Mouse (Mus musculus): ENCODE results near the gene 1700067K01Rik.

DNA sequence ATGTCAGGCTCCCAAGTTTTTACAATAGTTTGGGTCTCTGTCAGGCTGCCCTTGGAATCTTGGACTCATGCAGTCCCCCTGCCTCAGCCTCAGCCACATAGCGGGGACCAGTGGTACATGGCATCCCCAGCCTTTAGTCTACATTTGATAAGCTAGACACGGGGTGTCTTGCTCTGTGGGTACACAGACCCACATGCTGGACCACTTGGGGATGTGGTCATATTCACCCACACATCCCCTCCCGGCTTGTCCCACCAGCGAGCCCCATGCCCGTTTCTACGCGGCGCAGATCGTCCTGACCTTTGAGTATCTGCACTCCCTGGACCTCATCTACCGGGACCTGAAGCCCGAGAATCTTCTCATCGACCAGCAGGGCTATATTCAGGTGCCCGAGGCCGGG is 11.1 kb upstream of the 1700067K01Rik start:
- no peak for TF ChIP-seq MYOG (IDR thresholded peaks at IDR 0.05; ENCODE audit: control insufficient read depth in 1 of 3, insufficient read depth in 1 of 3, insufficient read length in 2 of 3, low read depth in 2 of 3)
- TF ChIP-seq MAX (IDR thresholded peaks at IDR 0.05; ENCODE audit: low read depth) = no peak
- no peak for TF ChIP-seq CEBPB (IDR thresholded peaks at IDR 0.05; ENCODE audit: insufficient read depth, poor library complexity, severe bottlenecking)
- no peak for TF ChIP-seq POLR2A (IDR thresholded peaks at IDR 0.05; ENCODE audit: insufficient read length, low read depth)
- no peak for TF ChIP-seq POLR2AphosphoS2 (IDR thresholded peaks at IDR 0.05; ENCODE audit: insufficient read length, low read depth)
- no peak for TF ChIP-seq USF1 (IDR thresholded peaks at IDR 0.05; ENCODE audit: low read depth)

Measured in myocyte (in vitro differentiated cells).